Mouse (Mus musculus) heart, postnatal 0 days (tissue): Measurements from ENCODE around the gene Dctn3.

Source experiments
- CTCF ChIP-seq: IDR thresholded peaks from 2 replicates; pipeline ENCODE4 v1.5.1; 2016; ENCODE audit warnings: antibody characterized with exemption, control low read depth, low read depth
- EP300 ChIP-seq: IDR thresholded peaks from 2 replicates; pipeline ENCODE4 v1.6.1; 2016; ENCODE audit warnings: antibody characterized with exemption, low read depth

GRCm38 (mm10) chr4:41670836-41671235 is 52.1 kb downstream of the Dctn3 start:
- TF ChIP-seq CTCF (no peak), EP300 (no peak)
